Mouse (Mus musculus) layer of hippocampus, adult 9-11 months (tissue): ENCODE measurements around the gene Vmn2r43.
"Not testable (repeated sequence)": the region's sequence is repeated elsewhere in the genome, so short reads cannot be mapped to it uniquely, and the experiment has no call there.

Experiments used
- DNase-seq: peaks from one replicate; pipeline ENCODE4 v3.0.0; 2022

The Vmn2r43 gene

GRCm38 (mm10) chr7:8260499-8260898, at the start of gene Vmn2r43:
Gene Vmn2r43 (minus strand): TSS chr7:8260599.
- DNase-seq = not testable (repeated sequence)

GRCm38 (mm10) chr7:8200220-8200619, 60.2 kb downstream of the Vmn2r43 start, which contains the start of gene Vmn2r42:
Gene Vmn2r42 (minus strand): TSS chr7:8200320.
- not testable (repeated sequence) for DNase-seq
